Mouse (Mus musculus): ENCODE results near the gene Rbbp4. TPM values are rescaled to one million over a fixed set of nuclear protein-coding genes. Genes with fewer than 3 reads are reported as not detected.
A peak's percentile ranks its signal among the peaks of the same experiment; 100 is the strongest.

The Rbbp4 gene
- polyA plus RNA-seq, 1 experiment, result 419 TPM

DNA sequence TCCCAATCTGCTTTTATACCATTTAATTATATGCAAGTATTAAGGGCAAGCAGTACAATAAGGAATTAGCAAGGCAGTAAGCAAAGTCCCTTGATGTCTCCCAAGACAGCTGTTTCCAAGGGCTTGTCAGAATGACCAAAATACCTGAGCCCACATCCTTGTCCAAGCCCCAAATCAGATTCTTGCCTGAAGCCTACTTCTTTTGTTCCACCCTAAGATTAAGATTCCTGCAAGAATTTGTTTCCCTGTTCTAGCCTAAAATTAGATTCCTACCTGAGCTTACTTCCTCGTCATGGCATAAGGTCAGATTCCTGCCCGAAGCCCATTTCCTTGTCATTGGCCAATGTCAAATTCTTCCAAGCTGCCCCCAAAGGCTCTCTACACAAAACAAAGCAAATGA, 50.5 kb downstream of the Rbbp4 start:
- H3K27me3 ChIP-seq (ENCODE audit: control insufficient read depth, insufficient read depth, low read length, poor library complexity, severe bottlenecking), result peaks cover 5% of the 10 kb centered on the region; the same call in 1 of the 2 replicates

DNA sequence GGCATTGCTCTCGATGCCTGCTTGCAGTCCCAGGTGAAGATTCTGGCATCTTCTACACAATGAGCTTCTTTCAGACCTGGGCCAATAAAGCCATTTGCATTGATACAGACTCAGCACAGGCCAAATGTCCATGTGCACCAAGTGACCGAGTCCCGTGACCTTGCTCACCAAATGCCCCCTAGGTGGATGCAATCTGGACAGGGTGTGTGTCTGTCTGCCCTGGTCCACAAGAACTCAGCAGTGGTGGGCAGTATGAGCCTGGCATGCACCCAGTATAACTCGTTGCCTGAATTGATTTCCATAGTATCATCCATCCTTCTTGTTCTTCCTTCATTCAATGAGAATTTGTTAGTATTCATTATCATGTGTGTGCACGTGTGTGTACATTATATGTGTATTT, 51.9 kb downstream of the Rbbp4 start:
- Histone ChIP-seq H3K27me3 (ENCODE audit: control insufficient read depth, insufficient read depth, low read length, poor library complexity, severe bottlenecking) (peaks cover 5% of the 10 kb centered on the region; the same call in 1 of the 2 replicates), H3K4me1 (ENCODE audit: control insufficient read depth, insufficient read depth, low read length) (no peaks in the 10 kb centered on the region), H3K9me3 (replicated peaks; ENCODE audit: control insufficient read depth, insufficient read depth, low read length, poor library complexity, severe bottlenecking) (no peaks in the 10 kb centered on the region), H3K4me3 (ENCODE audit: low read depth, low read length) (no peak overlapping the region), H3K36me3 (ENCODE audit: control insufficient read depth, insufficient read depth, low read length, poor library complexity, severe bottlenecking) (no peaks in the 10 kb centered on the region), H3K9ac (ENCODE audit: low read depth, poor library complexity, severe bottlenecking) (no peak overlapping the region), H3K27ac (ENCODE audit: insufficient read depth, low read length) (no peak overlapping the region)
- TF ChIP-seq POLR2A (IDR thresholded peaks at IDR 0.05; ENCODE audit: insufficient read depth, low read length) (no peak), EP300 (IDR thresholded peaks at IDR 0.05; ENCODE audit: insufficient read depth, low read depth, low read length) (no peak), CTCF (IDR thresholded peaks at IDR 0.05; ENCODE audit: low read depth, low read length) (no peak)

More for the DNA sequence above, 50.5 kb downstream of the Rbbp4 start:
- no peaks in the 10 kb centered on the region for H3K9me3 ChIP-seq (replicated peaks; ENCODE audit: control insufficient read depth, insufficient read depth, low read length, poor library complexity, severe bottlenecking)
- H3K9ac ChIP-seq (ENCODE audit: low read depth, poor library complexity, severe bottlenecking), result no peak overlapping the region
- H3K4me1 ChIP-seq (ENCODE audit: control insufficient read depth, insufficient read depth, low read length), result no peaks in the 10 kb centered on the region
- TF ChIP-seq POLR2A (IDR thresholded peaks at IDR 0.05; ENCODE audit: insufficient read depth, low read length) (no peak), CTCF (IDR thresholded peaks at IDR 0.05; ENCODE audit: low read depth, low read length) (no peak), EP300 (IDR thresholded peaks at IDR 0.05; ENCODE audit: insufficient read depth, low read depth, low read length) (no peak)
- H3K27ac ChIP-seq (ENCODE audit: insufficient read depth, low read length), result no peak overlapping the region
- H3K36me3 ChIP-seq (ENCODE audit: control insufficient read depth, insufficient read depth, low read length, poor library complexity, severe bottlenecking), result no peaks in the 10 kb centered on the region
- H3K4me3 ChIP-seq (ENCODE audit: low read depth, low read length), result no peak overlapping the region

DNA sequence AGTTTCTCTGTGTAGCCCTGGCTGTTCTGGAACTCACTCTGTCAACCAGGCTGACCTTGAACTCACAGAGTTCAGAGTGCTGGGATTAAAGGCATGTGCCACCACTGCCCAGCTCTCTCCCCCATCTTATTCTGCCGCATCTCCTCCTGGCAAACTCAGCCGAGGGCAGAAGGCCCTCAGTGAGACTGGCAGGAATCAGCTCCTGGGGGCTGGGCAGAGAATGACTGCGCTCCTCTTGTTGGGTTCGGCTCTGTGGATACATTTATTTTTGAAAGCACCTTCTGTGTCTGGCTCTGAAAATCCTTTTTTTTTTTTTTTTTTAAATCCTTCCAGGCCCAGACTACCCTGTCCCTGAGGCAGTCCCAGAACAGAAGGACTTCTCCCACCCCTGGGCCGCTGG, 52.4 kb downstream of the Rbbp4 start:
- Histone ChIP-seq H3K4me3 (ENCODE audit: low read depth, low read length) (no peak overlapping the region), H3K4me1 (ENCODE audit: control insufficient read depth, insufficient read depth, low read length) (no peaks in the 10 kb centered on the region), H3K9me3 (replicated peaks; ENCODE audit: control insufficient read depth, insufficient read depth, low read length, poor library complexity, severe bottlenecking) (no peaks in the 10 kb centered on the region), H3K36me3 (ENCODE audit: control insufficient read depth, insufficient read depth, low read length, poor library complexity, severe bottlenecking) (no peaks in the 10 kb centered on the region), H3K27me3 (ENCODE audit: control insufficient read depth, insufficient read depth, low read length, poor library complexity, severe bottlenecking) (peaks cover 5% of the 10 kb centered on the region; the same call in 1 of the 2 replicates), H3K9ac (ENCODE audit: low read depth, poor library complexity, severe bottlenecking) (no peak overlapping the region), H3K27ac (ENCODE audit: insufficient read depth, low read length) (no peak overlapping the region)
- no peak for TF ChIP-seq EP300 (IDR thresholded peaks at IDR 0.05; ENCODE audit: insufficient read depth, low read depth, low read length)

DNA sequence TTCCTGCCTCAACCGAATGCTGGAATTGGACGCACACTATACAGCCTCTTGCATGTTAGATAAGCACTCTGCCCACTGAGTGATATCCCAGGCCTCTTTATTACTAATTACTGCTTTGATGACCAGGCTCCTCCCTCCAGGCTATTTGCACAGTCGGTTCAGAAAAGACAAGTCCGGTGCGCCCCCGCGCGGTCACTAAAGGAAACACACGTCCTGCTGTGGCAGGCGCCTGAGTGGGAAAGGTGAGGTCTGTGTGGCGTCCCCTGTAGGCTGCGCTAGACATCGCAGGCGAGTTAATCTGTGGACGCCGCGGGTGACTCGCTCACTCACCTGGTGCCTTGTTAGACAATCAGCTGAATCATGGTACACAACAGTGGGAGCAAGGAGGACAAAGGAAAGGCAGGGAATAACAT, 58.7 kb downstream of the Rbbp4 start:
- no peak overlapping the region for H3K27ac ChIP-seq (ENCODE audit: insufficient read depth, low read length)
- H3K4me1 ChIP-seq (ENCODE audit: control insufficient read depth, insufficient read depth, low read length), result no peaks in the 10 kb centered on the region
- no peaks in the 10 kb centered on the region for H3K9me3 ChIP-seq (replicated peaks; ENCODE audit: control insufficient read depth, insufficient read depth, low read length, poor library complexity, severe bottlenecking)
- peak; percentile 99 for TF ChIP-seq CTCF (IDR thresholded peaks at IDR 0.05; ENCODE audit: low read depth, low read length)
- TF ChIP-seq POLR2A (IDR thresholded peaks at IDR 0.05; ENCODE audit: insufficient read depth, low read length), result no peak
- TF ChIP-seq EP300 (IDR thresholded peaks at IDR 0.05; ENCODE audit: insufficient read depth, low read depth, low read length), result peak; percentile 46; the same call in 1 of the 2 replicates
- H3K27me3 ChIP-seq (ENCODE audit: control insufficient read depth, insufficient read depth, low read length, poor library complexity, severe bottlenecking), result no peaks in the 10 kb centered on the region
- no peak overlapping the region for H3K9ac ChIP-seq (ENCODE audit: low read depth, poor library complexity, severe bottlenecking)
- no peak overlapping the region for H3K4me3 ChIP-seq (ENCODE audit: low read depth, low read length)
- no peaks in the 10 kb centered on the region for H3K36me3 ChIP-seq (ENCODE audit: control insufficient read depth, insufficient read depth, low read length, poor library complexity, severe bottlenecking)

DNA sequence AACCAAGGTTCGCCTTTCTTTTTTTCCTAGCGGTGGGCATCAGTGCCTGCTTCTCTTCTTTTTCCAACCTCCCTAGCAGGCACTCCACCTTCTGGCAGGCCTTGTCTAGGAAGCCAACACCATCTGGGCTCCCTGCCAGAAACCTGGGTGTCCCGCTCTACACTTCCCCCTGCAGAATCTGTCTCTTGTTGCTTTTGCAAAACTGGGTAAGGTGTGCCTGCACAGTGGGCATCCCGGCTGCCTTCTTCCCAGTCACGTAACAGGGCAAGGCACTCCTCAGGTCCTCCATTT, 62.5 kb downstream of the Rbbp4 start:
- H3K9ac ChIP-seq (ENCODE audit: low read depth, poor library complexity, severe bottlenecking), result no peak overlapping the region
- no peaks in the 10 kb centered on the region for H3K9me3 ChIP-seq (replicated peaks; ENCODE audit: control insufficient read depth, insufficient read depth, low read length, poor library complexity, severe bottlenecking)
- H3K4me3 ChIP-seq (ENCODE audit: low read depth, low read length), result peak overlapping the region; percentile 33
- no peak overlapping the region; the same call in 1 of the 2 replicates for H3K27ac ChIP-seq (ENCODE audit: insufficient read depth, low read length)
- no peaks in the 10 kb centered on the region for H3K4me1 ChIP-seq (ENCODE audit: control insufficient read depth, insufficient read depth, low read length)
- TF ChIP-seq CTCF (IDR thresholded peaks at IDR 0.05; ENCODE audit: low read depth, low read length) (no peak), EP300 (IDR thresholded peaks at IDR 0.05; ENCODE audit: insufficient read depth, low read depth, low read length) (no peak), POLR2A (IDR thresholded peaks at IDR 0.05; ENCODE audit: insufficient read depth, low read length) (no peak)
- H3K36me3 ChIP-seq (ENCODE audit: control insufficient read depth, insufficient read depth, low read length, poor library complexity, severe bottlenecking), result no peaks in the 10 kb centered on the region
- no peaks in the 10 kb centered on the region for H3K27me3 ChIP-seq (ENCODE audit: control insufficient read depth, insufficient read depth, low read length, poor library complexity, severe bottlenecking)

DNA sequence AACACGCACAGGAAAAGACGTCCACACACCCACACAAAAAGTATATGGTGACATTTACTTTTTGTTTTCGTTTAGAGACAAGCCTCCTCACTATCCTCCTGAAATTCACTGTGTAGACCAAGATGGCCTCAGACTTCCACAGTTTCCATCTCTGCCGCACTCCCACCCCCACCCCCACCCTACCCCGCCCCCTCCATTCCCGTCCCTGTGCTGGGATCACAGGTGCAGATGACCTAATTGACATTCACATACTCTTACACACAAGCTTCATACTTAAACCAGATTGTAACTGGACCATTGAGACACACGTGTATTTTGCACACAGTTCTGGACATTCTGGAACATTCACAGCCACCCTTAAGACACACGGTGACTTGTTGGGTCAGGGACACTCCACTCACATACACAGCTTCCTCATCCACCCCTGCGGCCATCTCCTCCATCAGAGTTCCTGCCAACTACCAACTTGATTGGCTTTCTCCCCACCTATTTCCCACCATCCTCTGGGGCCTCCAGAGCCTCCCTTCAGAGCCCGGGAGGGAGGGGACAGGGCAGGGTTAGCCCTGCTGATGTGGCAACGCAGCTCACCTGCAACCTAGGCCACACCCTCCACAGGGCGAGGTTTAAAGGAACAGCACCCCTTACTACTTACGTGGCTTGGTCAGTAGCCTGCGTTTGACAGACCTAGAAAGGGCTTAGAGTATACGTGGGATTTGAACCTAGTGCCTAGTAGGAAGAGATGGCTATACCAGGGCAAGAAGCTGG, 63.0 kb downstream of the Rbbp4 start:
- H3K4me3 ChIP-seq (ENCODE audit: low read depth, low read length), result peak overlapping the region; percentile 60
- H3K27me3 ChIP-seq (ENCODE audit: control insufficient read depth, insufficient read depth, low read length, poor library complexity, severe bottlenecking), result no peaks in the 10 kb centered on the region
- H3K4me1 ChIP-seq (ENCODE audit: control insufficient read depth, insufficient read depth, low read length), result no peaks in the 10 kb centered on the region
- no peaks in the 10 kb centered on the region for H3K9me3 ChIP-seq (replicated peaks; ENCODE audit: control insufficient read depth, insufficient read depth, low read length, poor library complexity, severe bottlenecking)
- H3K27ac ChIP-seq (ENCODE audit: insufficient read depth, low read length), result peak overlapping the region; percentile 68
- peak overlapping the region; percentile 26 for H3K9ac ChIP-seq (ENCODE audit: low read depth, poor library complexity, severe bottlenecking)
- TF ChIP-seq EP300 (IDR thresholded peaks at IDR 0.05; ENCODE audit: insufficient read depth, low read depth, low read length), result 0 out of 2 replicates have a peak, but pooled peaks have one; percentile 59
- TF ChIP-seq POLR2A (IDR thresholded peaks at IDR 0.05; ENCODE audit: insufficient read depth, low read length), result peak; percentile 69
- TF ChIP-seq CTCF (IDR thresholded peaks at IDR 0.05; ENCODE audit: low read depth, low read length), result no peak
- no peaks in the 10 kb centered on the region for H3K36me3 ChIP-seq (ENCODE audit: control insufficient read depth, insufficient read depth, low read length, poor library complexity, severe bottlenecking)
